Mouse (Mus musculus): Measurements from ENCODE around the gene Zfp445. TPM values are rescaled to one million over a fixed set of nuclear protein-coding genes. Genes with fewer than 3 reads are reported as not detected.

Zfp445 gene
- polyA plus RNA-seq, 1 experiment from 2014 or later, result 21.7 TPM

DNA sequence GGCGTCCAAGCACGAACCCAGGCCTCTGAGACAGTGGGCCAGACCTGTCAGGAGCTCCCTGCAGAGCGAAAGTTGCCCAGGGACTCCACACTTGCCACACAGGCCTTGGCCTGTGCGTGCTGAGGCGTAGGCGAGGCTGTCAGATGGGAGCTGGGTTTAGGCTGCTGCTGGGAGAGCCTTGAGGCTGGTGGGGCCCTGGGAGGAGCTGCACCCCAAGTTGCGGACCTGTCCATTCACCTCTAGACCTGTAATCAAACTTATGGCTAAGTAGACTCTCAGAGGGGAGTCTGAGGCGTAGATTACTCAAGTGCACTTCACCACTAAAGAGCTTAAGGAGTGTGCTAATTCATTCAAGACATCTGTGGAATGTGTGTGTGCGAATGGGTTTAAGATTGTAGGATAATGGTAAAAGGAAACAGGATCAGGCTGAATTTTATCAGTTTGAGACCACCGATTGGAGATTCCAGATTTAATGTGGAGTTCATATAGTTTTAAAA lies 59.9 kb downstream of the Zfp445 start:
- WGBS, result 8% methylated on average over 10 of the region's 10 CpGs
- peak overlapping the region; percentile 69 for H3K9ac ChIP-seq (replicated peaks; ENCODE audit: low read depth)

DNA sequence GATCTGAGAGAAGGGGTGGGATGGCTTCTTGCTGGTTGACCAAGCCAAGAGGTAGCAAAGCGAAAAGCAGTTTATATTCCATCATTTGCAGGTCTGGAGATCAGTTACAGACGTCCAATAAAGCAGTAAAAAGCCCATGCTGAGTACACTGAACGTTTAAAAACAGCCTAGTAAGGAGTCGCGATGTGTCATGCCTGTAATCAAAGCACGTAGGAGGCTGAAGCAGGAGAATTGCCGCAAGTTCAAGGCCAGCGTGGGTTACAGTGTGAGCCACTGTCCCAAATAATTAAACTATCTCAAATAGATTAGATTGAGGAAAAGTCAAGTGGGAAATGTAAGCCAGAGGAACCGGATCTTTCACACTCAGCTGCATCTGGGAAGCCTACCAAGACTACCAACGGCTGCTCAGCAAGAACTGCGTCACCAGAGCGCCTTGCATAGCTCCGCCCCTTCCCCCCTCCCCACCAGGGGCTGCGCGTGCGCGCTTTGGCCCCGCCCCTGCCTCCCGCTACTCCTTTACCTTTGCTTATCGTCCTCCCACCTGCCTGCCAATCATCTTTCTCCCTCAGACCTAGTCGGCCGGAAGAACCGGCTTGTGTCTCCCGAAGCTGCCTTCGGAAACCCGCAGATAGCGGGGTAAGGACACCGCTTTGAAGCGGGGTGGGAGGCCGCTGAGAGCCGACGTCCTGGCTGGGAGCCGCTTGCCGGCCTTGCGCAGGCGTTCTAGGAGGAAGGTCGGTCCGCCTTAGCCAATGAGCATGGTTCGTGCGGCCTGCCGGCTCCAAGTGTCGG lies 60.6 kb downstream of the Zfp445 start, which contains the start of gene Tcaim:
Tcaim (plus strand) TSS at position 487 of the 792 bp plus-strand sequence.
- Histone ChIP-seq H3K27me3 (replicated peaks; ENCODE audit: insufficient read depth, low read length) (no peaks in the 10 kb centered on the region), H3K4me1 (ENCODE audit: insufficient read depth, low read depth, low read length) (no peaks in the 10 kb centered on the region; the same call in 1 of the 2 replicates), H3K36me3 (ENCODE audit: insufficient read depth, low read length) (no peaks in the 10 kb centered on the region), H3K27ac (ENCODE audit: low read length) (peak within 1 kb of the TSS; percentile 94), H3K9ac (replicated peaks; ENCODE audit: low read depth) (peak within 1 kb of the TSS; percentile 69), H3K9me3 (ENCODE audit: low read length) (no peaks in the 10 kb centered on the region), H3K4me2 (replicated peaks; ENCODE audit: low read depth, low read length) (peak within 1 kb of the TSS; percentile 75), H3K4me3 (ENCODE audit: low read depth, low read length) (peak within 1 kb of the TSS; percentile 52)
- 6% methylated on average over 42 of the region's 42 CpGs for WGBS
- ATAC-seq (peak; percentile 98), DNase-seq (ENCODE audit: low spot score) (peak; percentile 97)
- TF ChIP-seq CTCF (IDR thresholded peaks at IDR 0.05) (no peak), EP300 (IDR thresholded peaks at IDR 0.05) (no peak)

More for the DNA sequence above, 59.9 kb downstream of the Zfp445 start:
- Histone ChIP-seq H3K4me1 (ENCODE audit: insufficient read depth, low read depth, low read length) (no peaks in the 10 kb centered on the region; the same call in 1 of the 2 replicates), H3K27ac (ENCODE audit: low read length) (peak overlapping the region; percentile 94), H3K9me3 (ENCODE audit: low read length) (no peaks in the 10 kb centered on the region), H3K4me2 (replicated peaks; ENCODE audit: low read depth, low read length) (peak overlapping the region; percentile 75), H3K4me3 (ENCODE audit: low read depth, low read length) (peak overlapping the region; percentile 52), H3K36me3 (ENCODE audit: insufficient read depth, low read length) (no peaks in the 10 kb centered on the region), H3K27me3 (replicated peaks; ENCODE audit: insufficient read depth, low read length) (no peaks in the 10 kb centered on the region)
- DNase-seq (ENCODE audit: low spot score), result peak; percentile 91
- ATAC-seq, result peak; percentile 75
- TF ChIP-seq EP300 (IDR thresholded peaks at IDR 0.05) (peak; percentile 81), CTCF (IDR thresholded peaks at IDR 0.05) (no peak)

Other genes with a start within 250 kb of the Zfp445 start
- gene Topaz1, start 118.7 kb downstream of the Zfp445 start, polyA plus RNA-seq (2015; fragmentation: Nextera tagmentation; extraction: Ambion mirVana), result 0.05 and 0.16 TPM in 2 replicates
- 4.7 and 5.0 TPM in 2 replicates for gene Tcaim, start 60.5 kb downstream of the Zfp445 start, polyA plus RNA-seq (2015; fragmentation: Nextera tagmentation; extraction: Ambion mirVana)
- gene Gm35549, start 22.0 kb downstream of the Zfp445 start, polyA plus RNA-seq (2015; fragmentation: Nextera tagmentation; extraction: Ambion mirVana), result 0.24 and 0.33 TPM in 2 replicates
- 2.7 and 2.9 TPM in 2 replicates for gene Zkscan7, start 19.7 kb upstream of the Zfp445 start, polyA plus RNA-seq (2015; fragmentation: Nextera tagmentation; extraction: Ambion mirVana)
- 9.6 and 11.0 TPM in 2 replicates for gene Zfp105, start 57.1 kb upstream of the Zfp445 start, polyA plus RNA-seq (2015; fragmentation: Nextera tagmentation; extraction: Ambion mirVana)
- 39.2 and 42.5 TPM in 2 replicates for gene 1110059G10Rik, start 85.0 kb upstream of the Zfp445 start, polyA plus RNA-seq (2015; fragmentation: Nextera tagmentation; extraction: Ambion mirVana)
- 3.5 and 4.6 TPM in 2 replicates for gene Kif15, start 85.0 kb upstream of the Zfp445 start, polyA plus RNA-seq (2015; fragmentation: Nextera tagmentation; extraction: Ambion mirVana)
- 44.7 and 55.7 TPM in 2 replicates for gene Tmem42, start 155.3 kb upstream of the Zfp445 start, polyA plus RNA-seq (2015; fragmentation: Nextera tagmentation; extraction: Ambion mirVana)
- gene Tgm4, start 168.7 kb upstream of the Zfp445 start, polyA plus RNA-seq (2015; fragmentation: Nextera tagmentation; extraction: Ambion mirVana), result 1.1 and 1.2 TPM in 2 replicates
- 127 and 130 TPM in 2 replicates for gene Zdhhc3, start 247.2 kb upstream of the Zfp445 start, polyA plus RNA-seq (2015; fragmentation: Nextera tagmentation; extraction: Ambion mirVana)
- gene Exosc7, start 247.2 kb upstream of the Zfp445 start, polyA plus RNA-seq (2015; fragmentation: Nextera tagmentation; extraction: Ambion mirVana), result 139 and 145 TPM in 2 replicates

All from lung, postnatal 0 days (tissue).